12 mouse cellular contexts compared by ENCODE assay signal in genomic region chr8:34485346-34485745, GRCm38 (mm10).
DNase-seq lines count a peak whose midpoint lies in the region; ATAC-seq and TF ChIP-seq lines count a peak whose summit lies in the region.
"Had no signal": no experiment of that assay in that cellular context is flagged by ENCODE, and none has a peak within 500 bp of the region (broad histone marks: within the 10 kb centered on the region; RNA-seq: fewer than 3 reads in every experiment).

No protein-coding gene starts in this region.

- 0 out of 2 replicates have a peak overlapping the region, but pooled peaks have one; percentile 47 for H3K27ac ChIP-seq in hindbrain, embryonic 10.5 days
- no peak overlapping the region for H3K27ac ChIP-seq in hindbrain, embryonic 16.5 days (ENCODE audit: low read depth, low read length)
- 0 out of 2 replicates have a peak overlapping the region, but pooled peaks have one; percentile 6 for H3K27ac ChIP-seq in midbrain, embryonic 10.5 days (replicated peaks)
- no peak overlapping the region for H3K27ac ChIP-seq in midbrain, embryonic 16.5 days (ENCODE audit: low read length)
- no peak overlapping the region for H3K27ac ChIP-seq in stomach, embryonic 16.5 days (ENCODE audit: low read length)
- no peak overlapping the region for H3K27ac ChIP-seq in stomach, postnatal 0 days (replicated peaks)
- H3K27ac ChIP-seq: forebrain, embryonic 13.5 days; heart, embryonic 13.5 days had no signal

- no peak for DNase-seq in hindbrain, embryonic 10.5 days (ENCODE audit: low spot score)
- DNase-seq in midbrain, embryonic 10.5 days (ENCODE audit: low spot score), result no peak
- DNase-seq in stomach, postnatal 0 days (ENCODE audit: low spot score), result no peak
- DNase-seq: adrenal gland, adult 8-10 months; gastrocnemius, postnatal 36 days had no signal

- TF ChIP-seq EP300 in stomach, postnatal 0 days (optimal IDR thresholded peaks at IDR 0.05), result no peak

- H3K4me2 ChIP-seq in hindbrain, embryonic 16.5 days (ENCODE audit: low read length), result no peak overlapping the region
- no peak overlapping the region for H3K4me2 ChIP-seq in midbrain, embryonic 16.5 days (ENCODE audit: low read length)
- no peak overlapping the region for H3K4me2 ChIP-seq in stomach, embryonic 16.5 days (ENCODE audit: low read depth, low read length)
- H3K4me2 ChIP-seq in stomach, postnatal 0 days (replicated peaks; ENCODE audit: low read depth), result no peak overlapping the region
- H3K4me2 ChIP-seq: forebrain, embryonic 13.5 days; heart, embryonic 13.5 days had no signal

- WGBS in hindbrain, embryonic 10.5 days, result 78% methylated on average over 6 of the region's 6 CpGs
- 75% methylated on average over 6 of the region's 6 CpGs for WGBS in hindbrain, embryonic 16.5 days
- WGBS in midbrain, embryonic 10.5 days, result 79% methylated on average over 6 of the region's 6 CpGs
- 86% methylated on average over 6 of the region's 6 CpGs for WGBS in midbrain, embryonic 16.5 days
- WGBS in stomach, embryonic 16.5 days, result 71% methylated on average over 6 of the region's 6 CpGs
- WGBS in stomach, postnatal 0 days, result 85% methylated on average over 6 of the region's 6 CpGs

- H3K9me3 ChIP-seq in hindbrain, embryonic 10.5 days, result no peaks in the 10 kb centered on the region
- no peaks in the 10 kb centered on the region for H3K9me3 ChIP-seq in hindbrain, embryonic 16.5 days (ENCODE audit: control insufficient read depth, low read length)
- no peaks in the 10 kb centered on the region for H3K9me3 ChIP-seq in midbrain, embryonic 10.5 days (replicated peaks)
- no peaks in the 10 kb centered on the region for H3K9me3 ChIP-seq in midbrain, embryonic 16.5 days (replicated peaks; ENCODE audit: control insufficient read depth, low read length, poor library complexity, severe bottlenecking)
- no peaks in the 10 kb centered on the region for H3K9me3 ChIP-seq in stomach, embryonic 16.5 days (replicated peaks; ENCODE audit: control insufficient read depth, low read length)
- H3K9me3 ChIP-seq in stomach, postnatal 0 days (ENCODE audit: control insufficient read depth, low read length), result no peaks in the 10 kb centered on the region
- H3K9me3 ChIP-seq: forebrain, embryonic 10.5 days; forebrain, embryonic 13.5 days; heart, embryonic 13.5 days had no signal

- no peak overlapping the region for H3K4me3 ChIP-seq in hindbrain, embryonic 10.5 days
- H3K4me3 ChIP-seq in hindbrain, embryonic 16.5 days (ENCODE audit: low read length), result no peak overlapping the region
- H3K4me3 ChIP-seq in midbrain, embryonic 10.5 days, result no peak overlapping the region
- no peak overlapping the region for H3K4me3 ChIP-seq in midbrain, embryonic 16.5 days (ENCODE audit: low read depth, low read length)
- H3K4me3 ChIP-seq in stomach, embryonic 16.5 days (replicated peaks; ENCODE audit: low read length), result no peak overlapping the region
- H3K4me3 ChIP-seq in stomach, postnatal 0 days (ENCODE audit: low read depth, low read length), result no peak overlapping the region
- H3K4me3 ChIP-seq: forebrain, embryonic 10.5 days; forebrain, embryonic 13.5 days; heart, embryonic 13.5 days had no signal

- ATAC-seq in hindbrain, embryonic 16.5 days, result no peak
- ATAC-seq in midbrain, embryonic 16.5 days, result no peak; the same call in 1 of the 2 replicates
- 0 out of 2 replicates have a peak, but pooled peaks have one; percentile 5 for ATAC-seq in stomach, embryonic 16.5 days (ENCODE audit: insufficient read depth, low FRiP score)
- no peak for ATAC-seq in stomach, postnatal 0 days (ENCODE audit: low FRiP score, low TSS enrichment)
- ATAC-seq: intestine, postnatal 0 days had no signal

- H3K9ac ChIP-seq in hindbrain, embryonic 16.5 days (ENCODE audit: low read depth, low read length), result no peak overlapping the region
- H3K9ac ChIP-seq in midbrain, embryonic 16.5 days (ENCODE audit: low read depth, low read length), result no peak overlapping the region
- no peak overlapping the region for H3K9ac ChIP-seq in stomach, embryonic 16.5 days (ENCODE audit: low read length)
- H3K9ac ChIP-seq in stomach, postnatal 0 days (ENCODE audit: low read length), result no peak overlapping the region
- H3K9ac ChIP-seq: forebrain, embryonic 13.5 days; heart, embryonic 13.5 days had no signal

- TF ChIP-seq CTCF in stomach, postnatal 0 days (IDR thresholded peaks at IDR 0.05; ENCODE audit: low read depth), result no peak

- peaks cover 27% of the 10 kb centered on the region for H3K4me1 ChIP-seq in hindbrain, embryonic 10.5 days (replicated peaks)
- no peaks in the 10 kb centered on the region; the same call in 1 of the 2 replicates for H3K4me1 ChIP-seq in hindbrain, embryonic 16.5 days (ENCODE audit: control insufficient read depth, insufficient read depth, low read depth, low read length)
- peaks cover 14% of the 10 kb centered on the region for H3K4me1 ChIP-seq in midbrain, embryonic 10.5 days
- H3K4me1 ChIP-seq in midbrain, embryonic 16.5 days (ENCODE audit: control insufficient read depth, insufficient read depth, low read length), result no peaks in the 10 kb centered on the region
- H3K4me1 ChIP-seq in stomach, embryonic 16.5 days (ENCODE audit: control insufficient read depth, insufficient read depth, low read length), result no peaks in the 10 kb centered on the region
- no peaks in the 10 kb centered on the region for H3K4me1 ChIP-seq in stomach, postnatal 0 days (replicated peaks; ENCODE audit: control insufficient read depth, insufficient read depth)
- H3K4me1 ChIP-seq: heart, embryonic 13.5 days had no signal

- H3K27me3 ChIP-seq in hindbrain, embryonic 10.5 days (ENCODE audit: insufficient read depth, poor library complexity, severe bottlenecking), result peaks cover 10% of the 10 kb centered on the region
- H3K27me3 ChIP-seq in hindbrain, embryonic 16.5 days (replicated peaks; ENCODE audit: control insufficient read depth, insufficient read depth, low read length), result no peaks in the 10 kb centered on the region
- 0 out of 2 replicates have a peak, but pooled peaks cover 12% of the 10 kb centered on the region for H3K27me3 ChIP-seq in midbrain, embryonic 10.5 days (ENCODE audit: low read depth, poor library complexity, severe bottlenecking)
- no peaks in the 10 kb centered on the region for H3K27me3 ChIP-seq in midbrain, embryonic 16.5 days (ENCODE audit: control insufficient read depth, insufficient read depth, low read depth, low read length)
- no peaks in the 10 kb centered on the region for H3K27me3 ChIP-seq in stomach, embryonic 16.5 days (ENCODE audit: control insufficient read depth, insufficient read depth, low read length)
- H3K27me3 ChIP-seq in stomach, postnatal 0 days (ENCODE audit: control insufficient read depth, insufficient read depth, low read length), result no peaks in the 10 kb centered on the region
- H3K27me3 ChIP-seq: forebrain, embryonic 13.5 days had no signal

- no peaks in the 10 kb centered on the region for H3K36me3 ChIP-seq in hindbrain, embryonic 10.5 days
- H3K36me3 ChIP-seq in hindbrain, embryonic 16.5 days (ENCODE audit: control insufficient read depth, insufficient read depth, low read length), result no peaks in the 10 kb centered on the region
- H3K36me3 ChIP-seq in midbrain, embryonic 10.5 days, result no peaks in the 10 kb centered on the region
- H3K36me3 ChIP-seq in midbrain, embryonic 16.5 days (ENCODE audit: control insufficient read depth, insufficient read depth, low read length), result no peaks in the 10 kb centered on the region
- no peaks in the 10 kb centered on the region for H3K36me3 ChIP-seq in stomach, embryonic 16.5 days (ENCODE audit: control insufficient read depth, insufficient read depth, low read length)
- no peaks in the 10 kb centered on the region for H3K36me3 ChIP-seq in stomach, postnatal 0 days (ENCODE audit: control insufficient read depth, insufficient read depth, low read length)
- H3K36me3 ChIP-seq: forebrain, embryonic 10.5 days; heart, embryonic 13.5 days had no signal

Comparison
In these comparisons a context has a peak if more than half of its experiments do, and no peak if none do; other contexts are left out.
1. H3K27ac ChIP-seq: peak in hindbrain, embryonic 10.5 days (single experiment) and midbrain, embryonic 10.5 days (single experiment); none in hindbrain, embryonic 16.5 days (single experiment), midbrain, embryonic 16.5 days (single experiment), stomach, embryonic 16.5 days (single experiment) and stomach, postnatal 0 days (single experiment).